Mouse (Mus musculus) retina, postnatal 1 day (tissue): ENCODE measurements at regions not wholly inside any gene's neighbourhood (a gene's known extent, or its start where the extent isn't known, plus 50 kb on each side); places are given as distances from the start of the nearest gene placed in this dataset.

Experiments
- DNase-seq: peaks from one replicate; pipeline ENCODE4 v3.0.0-alpha.2; 2012

DNA sequence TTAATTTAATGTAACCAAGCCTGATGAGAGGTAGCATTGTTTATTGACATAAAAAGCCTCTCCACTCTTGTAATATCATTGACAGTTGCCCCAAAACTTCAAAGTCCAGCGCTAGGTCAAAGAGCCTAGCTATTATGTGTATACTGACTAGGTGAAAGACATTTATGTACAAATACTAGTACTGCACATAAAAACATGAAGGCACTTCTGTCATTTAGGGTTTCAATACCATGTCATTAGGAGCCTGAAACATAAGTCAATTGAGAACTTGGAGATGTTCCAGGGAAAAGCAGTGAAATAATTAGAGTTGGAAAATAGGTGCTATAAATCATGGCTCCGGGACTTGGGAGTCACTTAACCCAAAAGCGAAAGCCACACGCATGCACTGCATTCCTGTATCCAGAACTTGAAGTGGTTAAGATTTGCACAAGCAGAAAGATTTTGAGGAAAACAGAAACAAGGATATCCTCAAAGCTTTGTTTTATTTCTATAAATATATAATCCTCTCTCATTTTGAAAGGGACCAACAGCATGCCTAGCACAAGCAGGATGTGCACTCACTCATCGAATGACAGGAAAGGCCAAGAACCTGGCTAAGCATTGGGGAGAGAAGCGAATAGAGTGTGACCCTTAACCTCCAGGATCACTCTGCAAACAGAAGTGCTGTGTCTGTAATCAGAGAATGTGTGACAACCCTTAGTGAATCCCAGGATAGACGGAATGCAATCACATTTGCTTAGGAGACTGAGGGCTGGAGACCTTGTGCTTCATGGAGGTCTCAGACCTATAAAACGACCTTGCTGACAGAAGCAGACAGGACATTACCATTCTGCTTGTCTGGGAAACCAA is 176.3 kb upstream of the Crim1 start:
- no peak for DNase-seq

DNA sequence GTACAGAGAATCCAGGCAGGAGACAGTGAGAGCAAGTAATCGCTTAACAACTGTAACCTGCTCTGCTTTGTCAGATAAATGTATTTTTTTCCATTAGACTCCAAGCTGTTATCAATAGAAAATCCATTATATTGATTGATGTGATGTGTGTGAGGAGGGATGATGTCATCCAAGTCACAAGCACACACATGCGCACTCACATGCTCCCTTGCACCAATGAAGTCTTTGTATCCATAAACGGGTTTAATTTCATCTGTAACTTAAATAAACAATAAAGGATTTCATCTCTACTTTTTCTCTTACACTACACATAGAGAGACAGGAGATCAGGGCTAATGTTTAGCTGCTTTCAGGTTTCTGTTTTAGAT is 175.7 kb upstream of the Crim1 start:
- DNase-seq: no peak

DNA sequence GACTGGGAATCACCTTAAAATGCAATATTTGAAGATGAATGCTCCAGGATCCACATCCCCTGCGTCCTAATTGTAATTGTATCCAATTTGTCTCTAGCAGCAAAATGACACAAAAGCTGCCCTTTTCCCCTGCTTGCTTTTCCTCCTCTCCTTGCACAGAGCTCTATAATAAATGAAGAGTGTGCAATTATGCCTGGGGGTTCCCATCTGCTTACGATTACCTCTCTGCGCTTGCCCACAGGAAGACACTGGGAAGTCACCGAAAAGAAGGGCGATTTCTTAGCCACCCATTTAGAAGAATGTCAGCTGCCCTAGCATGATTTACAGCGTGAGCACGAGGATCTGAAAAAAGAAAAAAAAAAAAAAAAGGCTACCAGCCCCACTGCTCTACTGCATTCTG is 174.8 kb upstream of the Crim1 start:
- peak; percentile 52 for DNase-seq

DNA sequence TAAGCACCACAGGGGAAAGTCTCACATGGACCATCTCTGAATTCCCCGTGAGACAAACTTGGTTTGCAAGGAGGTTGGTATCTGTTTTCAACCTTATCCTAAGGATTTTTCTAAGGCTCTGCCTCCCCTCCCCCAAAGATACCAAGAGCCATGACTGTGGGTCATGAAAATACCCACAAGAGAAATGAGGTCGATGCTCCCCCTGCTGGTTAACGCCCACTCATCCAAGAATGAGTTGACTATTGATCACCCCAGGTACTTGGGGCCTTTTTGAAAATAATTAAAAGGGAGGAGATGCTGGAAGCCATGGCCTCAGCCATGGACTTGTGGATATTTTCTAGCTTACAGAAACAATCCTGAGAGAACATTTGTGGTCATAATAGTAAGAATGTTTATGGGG is 164.4 kb upstream of the Crim1 start:
- no peak for DNase-seq

DNA sequence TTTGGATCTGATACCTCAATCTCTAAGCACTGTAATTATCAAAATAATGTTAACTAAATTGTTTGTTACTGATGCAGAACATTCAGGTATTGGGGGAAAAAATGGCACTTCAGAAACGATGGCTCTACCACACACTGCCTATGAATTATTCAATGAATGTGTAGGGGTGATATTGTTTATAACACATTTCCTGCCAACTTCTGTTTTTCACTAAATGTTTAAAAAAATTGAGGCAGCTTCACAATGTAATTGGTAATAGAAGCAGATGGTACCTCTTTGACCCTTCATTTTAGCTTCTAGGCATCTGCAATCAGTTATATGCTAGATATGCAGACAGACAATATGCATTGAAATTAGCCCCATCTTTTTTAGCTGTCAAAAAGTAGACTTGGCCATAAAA is 159.7 kb upstream of the Crim1 start:
- DNase-seq: no peak

DNA sequence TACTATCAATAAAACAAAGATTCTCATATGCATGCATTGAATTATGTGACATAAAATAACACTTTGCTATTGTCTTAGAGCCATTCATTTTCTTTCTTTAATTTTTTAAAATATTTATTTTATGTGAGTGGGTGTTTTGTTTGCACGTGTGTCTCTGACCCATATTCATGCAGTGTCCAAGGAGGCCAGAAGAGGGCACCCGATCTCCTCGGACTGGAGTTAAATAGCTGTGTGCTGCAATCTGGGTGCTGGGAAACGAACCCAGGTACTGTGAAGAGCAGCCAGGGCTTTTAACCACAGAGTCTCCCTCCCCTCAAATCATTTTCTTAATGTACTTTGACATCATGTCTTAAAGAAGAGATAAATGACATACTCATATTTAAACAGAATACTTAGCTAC is 158.8 kb upstream of the Crim1 start:
- DNase-seq: no peak

DNA sequence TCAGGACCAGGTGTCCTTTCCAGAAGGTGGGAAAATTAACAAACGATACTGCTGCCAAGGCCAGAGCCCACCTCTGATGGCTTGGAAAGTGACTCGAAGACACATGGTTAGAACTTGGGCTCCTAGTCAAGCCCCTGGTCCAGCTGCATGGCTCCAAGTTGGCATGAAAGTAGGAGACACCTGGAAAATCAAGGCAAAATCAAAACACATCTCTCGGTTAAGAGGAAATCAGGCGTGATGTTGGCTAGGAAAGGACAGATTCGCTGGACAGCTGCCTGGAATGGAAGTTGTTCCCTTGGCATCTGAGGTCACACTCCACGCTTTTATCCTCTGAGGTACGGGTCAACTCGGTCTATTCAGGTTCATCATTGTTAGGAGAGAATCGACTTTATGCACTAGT is 150.3 kb upstream of the Crim1 start:
- DNase-seq: no peak

DNA sequence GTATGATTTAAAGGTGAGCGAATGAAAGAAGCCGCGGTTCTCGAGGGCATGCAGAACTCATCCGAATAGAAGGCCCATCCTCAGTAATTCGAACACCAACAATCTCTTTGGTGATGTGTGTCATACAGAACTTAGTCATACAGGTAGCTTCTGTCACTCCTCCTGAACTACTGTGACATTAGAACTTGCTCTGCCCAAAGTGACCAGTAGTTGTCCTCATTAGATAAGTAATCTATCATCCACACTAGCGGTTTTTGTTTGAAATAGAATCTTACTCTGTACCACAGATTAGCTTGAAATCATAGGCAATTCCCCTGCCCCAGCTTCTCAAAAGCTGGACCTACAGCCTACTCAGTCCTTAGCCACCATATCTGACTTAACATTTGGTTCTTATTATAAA is 149.8 kb upstream of the Crim1 start:
- DNase-seq: no peak

DNA sequence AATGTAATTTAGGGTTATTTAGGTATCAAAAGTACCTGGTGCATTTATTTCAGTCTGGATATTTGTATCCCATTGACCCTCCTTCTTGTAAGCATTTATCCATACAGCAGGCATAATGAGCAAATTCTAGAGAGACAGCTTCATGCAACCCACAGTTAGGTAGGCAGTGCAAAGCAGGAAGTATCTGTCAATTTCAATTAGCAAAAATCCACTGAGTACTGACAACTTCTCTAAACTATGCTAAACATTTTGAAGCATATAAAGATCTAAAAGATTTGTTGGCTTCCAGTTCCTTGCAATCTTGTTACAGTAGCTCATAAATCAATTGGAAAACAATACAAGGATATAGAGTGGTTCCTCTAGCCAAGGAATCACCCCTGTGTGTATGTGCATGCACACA is 124.2 kb upstream of the Crim1 start:
- no peak for DNase-seq

DNA sequence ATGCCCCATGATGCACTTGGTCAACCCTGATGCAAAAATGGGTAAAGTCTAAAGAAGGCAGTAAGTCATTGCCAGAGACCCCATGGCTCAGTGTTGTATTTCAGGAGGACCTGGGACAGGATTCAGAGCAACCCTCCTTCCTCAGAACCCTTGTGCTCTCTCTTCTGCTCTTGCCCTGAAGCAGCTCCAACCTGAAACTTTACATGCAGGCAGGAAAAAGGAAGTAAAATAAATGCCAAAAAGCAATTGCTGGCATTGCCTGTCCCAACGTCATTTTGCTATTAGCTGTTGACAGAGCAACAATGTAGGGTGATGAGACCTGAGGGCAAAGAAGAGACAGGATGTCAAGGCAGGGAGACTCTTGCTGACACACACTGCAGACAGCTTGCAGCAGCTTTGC is 121.7 kb upstream of the Crim1 start:
- no peak for DNase-seq

DNA sequence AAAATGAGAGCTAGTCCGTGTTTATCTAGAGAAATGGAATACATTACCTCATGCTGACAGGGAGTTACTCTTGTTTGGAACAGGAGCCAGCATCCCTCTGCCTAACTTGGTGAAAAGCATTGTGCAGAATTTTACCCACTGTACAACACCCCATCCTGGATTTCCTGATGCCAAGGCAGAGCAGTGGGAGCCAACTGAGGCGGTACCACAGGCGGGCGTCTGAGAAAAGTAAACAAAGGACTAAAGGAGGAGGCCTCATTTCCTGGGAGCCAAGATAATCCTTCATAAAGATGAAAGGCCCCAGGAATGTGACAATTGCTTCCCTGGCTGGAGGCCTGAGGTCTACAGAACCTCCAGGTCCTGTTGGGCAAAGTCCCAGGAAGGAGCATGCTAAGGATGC is 115.6 kb upstream of the Crim1 start:
- no peak for DNase-seq

DNA sequence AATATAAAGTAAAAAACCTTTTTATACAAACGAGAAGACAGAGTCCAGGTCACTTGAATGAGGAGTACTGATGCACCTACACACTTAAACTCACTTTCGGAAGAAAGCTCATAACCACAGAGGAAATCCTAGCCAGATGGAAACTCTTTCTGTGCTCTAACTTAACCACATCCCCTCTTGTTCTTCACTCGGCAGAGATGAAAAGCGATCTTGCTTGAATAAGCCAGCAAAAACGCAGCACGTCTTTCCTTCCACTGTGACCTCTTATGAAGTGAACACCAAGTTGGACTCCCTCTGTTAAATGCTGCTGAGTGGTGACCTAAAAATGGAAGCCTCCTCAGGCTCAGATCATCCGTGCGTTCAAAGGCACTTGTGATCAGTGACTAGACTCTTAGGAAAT is 113.1 kb upstream of the Crim1 start:
- DNase-seq: no peak

DNA sequence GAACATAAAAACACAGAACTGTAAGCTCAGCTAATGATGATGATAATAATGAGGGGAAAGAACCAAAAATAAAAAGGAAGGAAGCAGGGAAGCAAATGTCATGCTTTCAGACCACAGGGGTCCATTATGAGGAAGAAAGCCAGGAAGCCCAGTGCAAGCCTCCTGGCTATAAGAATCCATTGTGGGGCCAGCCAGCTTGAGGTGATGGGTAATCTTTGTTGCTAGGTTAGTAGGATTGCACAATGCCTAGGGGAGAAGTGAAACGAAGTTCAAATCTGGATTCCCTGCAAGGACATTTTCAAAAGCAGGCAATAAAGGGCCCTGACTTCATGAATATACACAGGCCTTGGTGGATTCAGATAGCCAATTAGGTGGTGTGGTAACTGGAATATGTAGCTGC is 102.3 kb upstream of the Crim1 start:
- DNase-seq: no peak

DNA sequence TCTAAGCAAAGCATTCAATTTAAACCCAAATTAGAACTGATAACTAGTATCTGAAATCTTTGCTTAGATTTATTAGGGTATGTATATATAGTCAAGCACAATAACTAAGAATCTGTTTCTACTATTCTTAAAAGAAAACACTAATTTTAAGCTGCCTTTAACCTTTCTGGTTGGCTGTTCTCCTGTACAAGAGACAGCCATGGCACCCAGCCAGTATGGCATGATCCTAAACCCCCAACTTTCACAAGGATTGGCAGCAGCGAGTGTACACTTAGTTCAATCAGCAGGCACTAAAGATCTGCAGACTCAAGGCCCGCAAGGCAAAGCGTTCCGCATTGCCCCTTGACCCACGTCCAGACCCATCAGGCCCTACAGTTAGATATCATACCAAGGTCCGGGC is 91.3 kb upstream of the Crim1 start:
- no peak for DNase-seq

DNA sequence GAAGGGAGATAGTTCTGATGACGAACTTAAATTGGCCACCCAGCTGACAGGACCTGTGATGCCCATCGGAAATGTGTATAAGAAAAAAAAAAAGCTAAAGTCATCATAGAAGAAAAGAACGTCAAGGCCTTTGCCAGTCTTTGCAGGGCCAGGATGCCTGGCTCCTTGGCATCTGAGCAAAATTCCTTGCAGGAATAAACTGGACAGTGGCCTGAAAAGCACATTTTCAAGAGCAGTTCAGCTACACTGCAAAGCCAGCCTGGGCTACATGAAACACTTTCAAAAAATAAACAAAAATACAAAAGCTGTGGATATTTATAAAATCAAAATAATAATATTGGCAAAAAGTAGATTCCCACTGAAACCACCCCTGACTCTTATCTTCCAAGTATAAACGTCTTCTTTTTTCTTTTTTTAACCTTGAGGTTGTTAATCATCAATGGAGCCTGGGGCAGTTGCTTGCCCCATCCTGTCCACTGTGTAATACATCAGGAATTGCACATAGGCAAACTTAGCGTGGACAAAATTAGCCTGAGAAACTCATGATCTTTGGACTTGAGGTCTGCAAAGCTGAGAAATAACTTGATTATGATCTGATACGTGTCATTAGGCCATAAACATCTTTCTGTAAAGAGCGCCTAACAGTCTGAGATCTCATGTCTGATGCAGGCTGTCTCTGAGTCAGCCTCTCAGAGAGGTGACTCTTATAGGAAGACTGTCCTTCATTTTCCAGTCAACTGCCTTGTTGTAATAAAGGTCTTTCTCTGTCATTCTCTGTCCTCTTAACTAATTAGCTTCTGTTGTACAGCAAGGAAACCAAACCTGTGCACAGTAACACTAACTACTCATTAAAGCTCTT is 90.5 kb upstream of the Crim1 start:
- no peak for DNase-seq

DNA sequence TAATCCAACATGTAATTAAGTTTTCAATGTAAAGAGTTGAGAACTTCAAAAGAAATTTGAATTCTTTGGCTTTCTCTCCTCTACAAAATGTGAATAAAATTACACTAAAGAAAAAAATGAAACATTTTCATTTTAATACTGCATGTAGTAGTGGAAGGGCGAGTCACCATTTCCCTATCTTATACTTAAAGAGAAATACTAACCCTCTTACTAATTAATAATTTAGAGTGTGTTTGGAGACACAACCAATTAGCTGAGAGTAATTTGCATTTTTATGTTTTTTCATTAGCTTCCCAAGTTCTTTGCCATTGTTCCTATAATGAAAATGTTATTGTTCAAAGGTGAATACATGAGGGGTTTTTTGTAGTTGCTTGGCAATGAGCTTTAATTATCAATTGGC is 67.9 kb upstream of the Crim1 start:
- no peak for DNase-seq

DNA sequence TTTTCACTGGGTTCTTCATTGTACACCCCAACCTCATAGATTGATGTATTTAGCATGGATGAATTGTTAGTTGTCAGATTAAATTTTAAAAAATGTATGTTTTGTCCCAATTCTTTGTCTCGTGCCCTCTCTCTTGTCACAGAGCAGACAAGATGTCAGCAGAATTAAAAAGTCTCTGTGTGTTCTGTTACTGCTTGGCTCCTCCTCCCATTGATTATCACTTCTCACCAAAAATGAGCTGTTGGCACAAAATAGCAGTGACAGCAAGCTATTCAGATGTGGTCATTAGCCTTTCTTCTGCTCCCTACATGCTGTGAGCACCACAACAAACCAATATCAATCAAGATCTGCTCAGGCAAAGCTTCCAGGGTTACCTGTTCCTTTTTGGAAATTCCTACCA is 62.1 kb upstream of the Crim1 start:
- DNase-seq: no peak

DNA sequence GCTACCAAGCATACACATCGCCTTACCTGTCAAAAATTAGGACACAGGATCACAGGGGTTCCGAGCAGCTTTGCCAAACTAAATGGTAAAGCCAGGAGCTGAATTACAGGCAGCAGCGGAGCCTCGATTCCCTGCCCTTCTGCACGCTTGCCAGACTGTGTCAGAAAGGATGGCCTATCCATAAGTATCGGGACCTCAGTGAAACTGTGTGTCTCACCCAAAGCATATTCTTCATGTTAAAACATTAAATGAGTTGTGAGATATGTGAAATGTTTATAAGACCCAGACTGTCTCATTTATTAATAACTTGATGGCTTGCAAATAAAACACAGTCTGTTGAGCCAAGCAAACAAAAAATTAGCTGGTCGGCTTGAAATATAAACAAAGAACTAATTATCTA is 59.4 kb upstream of the Crim1 start:
- DNase-seq: no peak

DNA sequence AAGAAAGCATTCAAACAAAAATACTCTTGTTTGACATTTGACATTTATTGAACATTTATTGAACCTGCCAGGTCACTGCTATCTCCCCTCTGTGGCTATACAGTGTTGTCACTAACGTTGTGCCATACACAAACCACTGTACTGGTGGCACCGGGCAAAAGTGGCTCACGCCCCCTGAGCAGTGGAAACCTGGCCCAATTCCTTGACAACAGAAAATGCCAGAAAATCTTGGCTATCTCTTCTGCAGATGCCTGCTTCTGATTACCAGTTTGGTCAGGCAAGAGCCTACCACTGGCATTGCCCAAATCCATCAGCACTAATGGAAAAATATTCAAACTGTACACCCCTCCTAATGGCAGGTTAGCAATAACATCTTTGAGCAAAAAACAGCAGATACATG is 58.9 kb upstream of the Crim1 start:
- no peak for DNase-seq

DNA sequence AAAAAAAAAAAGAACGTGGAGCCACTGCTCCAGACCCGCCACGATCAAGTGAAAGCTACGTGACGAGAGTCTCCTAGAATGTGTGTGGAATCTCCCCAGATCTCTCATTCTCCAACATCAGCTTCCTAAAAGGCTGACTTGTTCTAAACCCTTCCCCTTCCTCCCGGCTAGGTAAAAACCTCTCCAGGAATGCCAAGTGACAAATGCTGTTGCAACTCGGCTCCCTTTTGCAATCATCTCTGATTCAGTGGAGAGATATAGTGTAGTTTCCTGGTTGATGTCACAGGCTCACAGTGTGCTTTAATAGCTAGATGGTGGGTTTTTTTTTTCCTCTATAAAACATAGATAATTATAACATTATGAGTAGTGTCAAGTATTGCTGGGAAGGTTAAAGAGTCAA is 57.6 kb upstream of the Crim1 start:
- DNase-seq: no peak

DNA sequence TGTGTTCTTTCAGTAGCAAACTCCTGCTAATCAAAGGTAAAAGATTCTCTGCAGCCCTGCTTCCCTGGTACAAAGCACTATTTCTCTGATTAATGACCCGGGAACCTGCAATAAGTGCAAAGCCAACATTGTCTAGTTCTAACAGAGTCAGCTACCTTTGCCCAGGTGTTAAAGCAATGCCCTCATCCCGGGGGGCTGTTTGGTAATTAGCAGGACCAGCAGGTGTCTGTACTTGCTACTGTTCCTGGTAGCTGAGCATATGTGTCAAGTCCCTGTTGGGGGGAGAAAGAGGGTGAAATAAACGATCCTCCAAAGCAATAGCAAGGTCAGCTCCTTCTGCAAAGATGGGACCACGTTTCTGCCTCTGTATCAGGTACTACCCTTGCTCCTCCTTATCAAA is 54.7 kb upstream of the Crim1 start:
- no peak for DNase-seq
